Mouse (Mus musculus): ENCODE data around the gene Mcpt2. TPM values are rescaled to one million over a fixed set of nuclear protein-coding genes. Genes with fewer than 3 reads are reported as not detected.
"Not testable (repeated sequence)": the region's sequence is repeated elsewhere in the genome, so short reads cannot be mapped to it uniquely, and the experiment has no call there.

The Mcpt2 gene
- not detected in 2 replicates for polyA plus RNA-seq (2014; fragmentation: Nextera tagmentation; extraction: Ambion mirVana)

DNA sequence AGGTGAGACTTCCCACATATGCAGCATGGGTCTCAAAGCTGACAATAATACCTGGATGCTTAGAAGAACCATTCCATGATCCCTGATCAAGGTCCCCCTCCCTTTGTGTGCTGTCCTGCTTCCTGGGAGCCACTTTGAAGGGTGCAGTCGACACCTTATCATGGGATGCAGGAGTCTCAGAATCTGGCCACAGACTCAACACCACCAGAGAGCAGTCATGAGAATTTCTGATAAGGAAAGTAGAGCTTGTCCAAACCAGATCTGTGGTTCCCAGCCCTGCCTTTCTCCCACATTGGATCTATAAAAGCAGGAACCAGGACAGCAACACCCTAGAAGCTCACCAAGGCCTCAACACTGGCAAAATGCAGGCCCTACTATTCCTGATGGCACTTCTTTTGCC, at the start of gene Mcpt2:
Gene Mcpt2, plus strand, starts transcription at position 250 of the 400 bp plus-strand sequence.
- ATAC-seq (replicated peaks; ENCODE audit: low FRiP score); H3K9me3 ChIP-seq (ENCODE audit: control insufficient read depth, low read length); DNase-seq (ENCODE audit: low spot score); H3K4me3 ChIP-seq (ENCODE audit: low read depth, low read length); H3K36me3 ChIP-seq (ENCODE audit: control insufficient read depth, insufficient read depth, low read length); H3K4me2 ChIP-seq (ENCODE audit: low read depth, low read length, severe bottlenecking); H3K27me3 ChIP-seq (ENCODE audit: control insufficient read depth, insufficient read depth, low read length); H3K4me1 ChIP-seq (replicated peaks; ENCODE audit: control insufficient read depth, insufficient read depth, low read length); H3K9ac ChIP-seq (ENCODE audit: low read length); H3K27ac ChIP-seq (ENCODE audit: low read depth, low read length): not testable (repeated sequence)
- WGBS = 75% methylated on average over 1 of the region's 1 CpGs

DNA sequence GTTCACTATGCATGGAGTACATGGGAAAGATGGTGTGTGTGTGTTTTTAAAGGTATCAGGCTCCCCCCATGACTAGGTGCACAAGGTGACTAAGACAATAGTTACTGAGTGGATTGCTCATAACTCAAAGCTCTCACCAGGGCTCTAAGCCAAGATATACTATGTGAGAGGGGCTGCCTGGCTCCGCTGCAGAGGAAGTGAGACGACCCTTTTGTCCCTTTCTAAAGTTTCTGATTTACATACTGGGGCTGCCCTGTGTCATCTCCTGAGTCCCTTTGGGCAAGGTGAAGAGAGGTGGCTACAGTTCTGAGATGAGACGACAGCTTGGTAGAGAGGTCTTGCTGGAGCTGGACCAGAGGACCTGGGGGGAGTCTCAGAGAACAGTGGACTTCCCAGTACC, 28.7 kb upstream of the Mcpt2 start:
- H3K4me3 ChIP-seq (ENCODE audit: low read depth, low read length) = no peak overlapping the region
- WGBS = 65% methylated on average over 3 of the region's 3 CpGs
- ATAC-seq (replicated peaks; ENCODE audit: low FRiP score) (no peak), DNase-seq (ENCODE audit: low spot score) (no peak)
- H3K4me1 ChIP-seq (replicated peaks; ENCODE audit: control insufficient read depth, insufficient read depth, low read length) = no peaks in the 10 kb centered on the region
- H3K9ac ChIP-seq (ENCODE audit: low read length) = no peak overlapping the region
- H3K9me3 ChIP-seq (ENCODE audit: control insufficient read depth, low read length) = no peaks in the 10 kb centered on the region
- no peak overlapping the region for H3K27ac ChIP-seq (ENCODE audit: low read depth, low read length)
- no peak overlapping the region for H3K4me2 ChIP-seq (ENCODE audit: low read depth, low read length, severe bottlenecking)
- no peaks in the 10 kb centered on the region for H3K36me3 ChIP-seq (ENCODE audit: control insufficient read depth, insufficient read depth, low read length)
- no peaks in the 10 kb centered on the region for H3K27me3 ChIP-seq (ENCODE audit: control insufficient read depth, insufficient read depth, low read length)

DNA sequence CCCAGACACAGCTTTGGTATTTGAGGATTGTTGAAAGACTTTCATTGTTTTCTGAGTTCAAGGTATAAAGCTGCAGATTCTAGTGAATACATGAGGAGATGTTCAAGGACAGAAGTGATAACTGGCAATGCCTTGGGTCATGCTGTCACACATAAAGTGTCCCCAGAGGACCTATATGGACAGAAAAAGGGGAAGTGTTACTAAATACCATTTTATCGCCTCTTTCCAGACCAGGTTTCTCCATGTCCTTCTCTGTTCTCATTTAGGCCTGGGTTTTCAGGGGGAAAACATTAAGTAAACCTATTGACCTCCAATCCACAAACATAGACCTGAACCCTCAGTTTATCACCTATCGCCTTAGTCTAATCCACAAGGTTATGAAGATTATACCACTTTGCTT, 27.9 kb upstream of the Mcpt2 start:
- no peak overlapping the region for H3K4me3 ChIP-seq (ENCODE audit: low read depth, low read length)
- no peak for DNase-seq (ENCODE audit: low spot score)
- no peaks in the 10 kb centered on the region for H3K4me1 ChIP-seq (replicated peaks; ENCODE audit: control insufficient read depth, insufficient read depth, low read length)
- no peak for ATAC-seq (replicated peaks; ENCODE audit: low FRiP score)
- no peaks in the 10 kb centered on the region for H3K36me3 ChIP-seq (ENCODE audit: control insufficient read depth, insufficient read depth, low read length)
- H3K9me3 ChIP-seq (ENCODE audit: control insufficient read depth, low read length) = no peaks in the 10 kb centered on the region
- no peak overlapping the region for H3K9ac ChIP-seq (ENCODE audit: low read length)
- H3K4me2 ChIP-seq (ENCODE audit: low read depth, low read length, severe bottlenecking) = no peak overlapping the region
- H3K27ac ChIP-seq (ENCODE audit: low read depth, low read length) = no peak overlapping the region
- WGBS = 92% methylated on average over 2 of the region's 2 CpGs
- H3K27me3 ChIP-seq (ENCODE audit: control insufficient read depth, insufficient read depth, low read length) = no peaks in the 10 kb centered on the region

DNA sequence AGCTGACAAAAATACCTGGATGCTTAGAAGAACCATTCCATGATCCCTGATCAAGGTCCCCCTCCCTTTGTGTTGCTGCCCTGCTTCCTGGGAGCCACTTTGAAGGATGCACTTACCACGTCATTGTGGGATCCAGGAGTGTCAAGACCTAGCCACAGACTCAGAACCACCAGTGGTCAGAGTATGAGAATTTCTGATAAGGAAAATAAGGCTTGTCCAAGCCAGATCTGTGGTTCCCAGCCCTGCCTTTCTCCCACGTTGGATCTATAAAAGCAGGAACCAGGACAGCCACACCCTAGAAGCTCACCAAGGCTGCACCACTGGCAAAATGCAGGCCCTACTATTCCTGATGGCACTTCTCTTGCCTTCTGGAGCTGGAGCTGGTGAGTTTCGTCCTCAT, 24.2 kb upstream of the Mcpt2 start, which contains the start of gene Mcpt1:
Gene Mcpt1, plus strand, starts transcription at position 301 of the 400 bp plus-strand sequence.
- 79% methylated on average over 3 of the region's 3 CpGs for WGBS
- not testable (repeated sequence) for DNase-seq (ENCODE audit: low spot score); H3K4me1 ChIP-seq (replicated peaks; ENCODE audit: control insufficient read depth, insufficient read depth, low read length); H3K9ac ChIP-seq (ENCODE audit: low read length); H3K27me3 ChIP-seq (ENCODE audit: control insufficient read depth, insufficient read depth, low read length); H3K36me3 ChIP-seq (ENCODE audit: control insufficient read depth, insufficient read depth, low read length); ATAC-seq (replicated peaks; ENCODE audit: low FRiP score); H3K9me3 ChIP-seq (ENCODE audit: control insufficient read depth, low read length); H3K27ac ChIP-seq (ENCODE audit: low read depth, low read length); H3K4me3 ChIP-seq (ENCODE audit: low read depth, low read length); H3K4me2 ChIP-seq (ENCODE audit: low read depth, low read length, severe bottlenecking)

DNA sequence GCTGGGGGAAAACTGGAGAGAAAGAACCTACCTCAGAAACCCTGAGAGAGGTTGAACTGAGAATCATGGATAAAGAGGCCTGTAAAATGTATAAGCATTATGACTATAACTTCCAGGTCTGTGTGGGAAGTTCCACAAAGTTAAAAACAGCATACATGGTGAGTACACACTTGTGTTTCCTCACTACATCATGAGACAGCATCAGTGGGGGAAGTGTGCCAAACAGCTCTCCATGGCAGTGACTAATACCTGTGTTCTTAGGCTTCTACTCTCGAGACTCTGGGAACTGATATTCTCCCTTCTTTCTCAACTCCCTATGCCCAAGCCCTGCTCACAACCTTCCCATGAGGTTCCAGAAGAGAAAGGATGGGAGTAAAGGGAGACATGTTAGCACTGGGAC, 22.4 kb upstream of the Mcpt2 start:
- H3K27me3 ChIP-seq (ENCODE audit: control insufficient read depth, insufficient read depth, low read length) = no peaks in the 10 kb centered on the region
- no peak for ATAC-seq (replicated peaks; ENCODE audit: low FRiP score)
- 63% methylated on average over 1 of the region's 1 CpGs for WGBS

DNA sequence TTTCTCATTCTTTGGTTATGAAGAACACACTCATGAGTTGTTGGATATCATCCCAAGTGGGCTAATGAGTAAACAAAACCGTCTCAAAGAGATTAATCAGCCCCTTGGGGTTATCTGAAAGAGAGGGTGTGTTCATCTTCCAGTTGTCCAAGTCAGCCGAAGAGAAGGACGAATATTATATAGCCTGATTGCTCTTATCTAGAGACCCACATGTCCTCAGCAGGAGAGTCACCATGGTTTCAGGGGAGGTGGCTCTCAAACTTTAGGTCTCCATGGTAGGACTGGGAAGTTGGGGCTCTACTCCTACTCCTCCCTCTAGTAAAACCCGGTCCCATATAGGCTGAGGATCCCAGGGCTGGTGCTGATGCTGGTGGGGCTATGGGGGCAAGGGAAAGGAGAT, 20.5 kb upstream of the Mcpt2 start:
- not testable (repeated sequence) for H3K27ac ChIP-seq (ENCODE audit: low read depth, low read length); H3K9ac ChIP-seq (ENCODE audit: low read length); H3K27me3 ChIP-seq (ENCODE audit: control insufficient read depth, insufficient read depth, low read length); H3K36me3 ChIP-seq (ENCODE audit: control insufficient read depth, insufficient read depth, low read length); H3K4me1 ChIP-seq (replicated peaks; ENCODE audit: control insufficient read depth, insufficient read depth, low read length); H3K4me3 ChIP-seq (ENCODE audit: low read depth, low read length); H3K4me2 ChIP-seq (ENCODE audit: low read depth, low read length, severe bottlenecking); H3K9me3 ChIP-seq (ENCODE audit: control insufficient read depth, low read length); DNase-seq (ENCODE audit: low spot score); ATAC-seq (replicated peaks; ENCODE audit: low FRiP score)
- WGBS = 83% methylated on average over 3 of the region's 4 CpGs

More for the DNA sequence above, 22.4 kb upstream of the Mcpt2 start:
- H3K36me3 ChIP-seq (ENCODE audit: control insufficient read depth, insufficient read depth, low read length) = no peaks in the 10 kb centered on the region
- no peak overlapping the region for H3K4me2 ChIP-seq (ENCODE audit: low read depth, low read length, severe bottlenecking)
- no peak for DNase-seq (ENCODE audit: low spot score)
- no peak overlapping the region for H3K9ac ChIP-seq (ENCODE audit: low read length)
- H3K4me1 ChIP-seq (replicated peaks; ENCODE audit: control insufficient read depth, insufficient read depth, low read length) = no peaks in the 10 kb centered on the region
- no peak overlapping the region for H3K4me3 ChIP-seq (ENCODE audit: low read depth, low read length)
- H3K27ac ChIP-seq (ENCODE audit: low read depth, low read length) = no peak overlapping the region
- no peaks in the 10 kb centered on the region for H3K9me3 ChIP-seq (ENCODE audit: control insufficient read depth, low read length)

DNA sequence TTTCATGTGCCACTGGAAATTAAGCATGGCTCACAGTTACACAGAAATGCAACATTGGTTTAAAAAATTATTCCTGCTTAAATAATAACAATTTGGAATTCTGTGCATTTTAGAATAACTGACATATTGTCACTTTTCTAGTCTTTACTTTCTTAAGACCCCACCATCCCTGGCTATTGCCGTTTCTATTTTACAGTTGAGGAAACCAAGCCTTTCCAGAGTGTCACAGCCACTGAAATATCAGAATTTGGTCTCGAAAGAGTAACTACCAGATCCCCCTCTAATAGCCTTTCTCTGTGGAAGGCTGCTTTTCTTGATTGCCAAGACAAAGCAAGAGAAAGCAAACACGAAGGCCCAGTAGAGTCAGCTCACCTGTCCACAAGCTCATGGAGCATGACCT, 11.4 kb upstream of the Mcpt2 start, which contains the start of gene Mcpt9:
Gene Mcpt9, minus strand, starts transcription at position 101 of the 400 bp plus-strand sequence.
- not testable (repeated sequence) for H3K27me3 ChIP-seq (ENCODE audit: control insufficient read depth, insufficient read depth, low read length); DNase-seq (ENCODE audit: low spot score); H3K9ac ChIP-seq (ENCODE audit: low read length); H3K9me3 ChIP-seq (ENCODE audit: control insufficient read depth, low read length); H3K4me1 ChIP-seq (replicated peaks; ENCODE audit: control insufficient read depth, insufficient read depth, low read length); H3K4me3 ChIP-seq (ENCODE audit: low read depth, low read length); H3K27ac ChIP-seq (ENCODE audit: low read depth, low read length); H3K36me3 ChIP-seq (ENCODE audit: control insufficient read depth, insufficient read depth, low read length); ATAC-seq (replicated peaks; ENCODE audit: low FRiP score); H3K4me2 ChIP-seq (ENCODE audit: low read depth, low read length, severe bottlenecking)
- 80% methylated on average over 3 of the region's 3 CpGs for WGBS

DNA sequence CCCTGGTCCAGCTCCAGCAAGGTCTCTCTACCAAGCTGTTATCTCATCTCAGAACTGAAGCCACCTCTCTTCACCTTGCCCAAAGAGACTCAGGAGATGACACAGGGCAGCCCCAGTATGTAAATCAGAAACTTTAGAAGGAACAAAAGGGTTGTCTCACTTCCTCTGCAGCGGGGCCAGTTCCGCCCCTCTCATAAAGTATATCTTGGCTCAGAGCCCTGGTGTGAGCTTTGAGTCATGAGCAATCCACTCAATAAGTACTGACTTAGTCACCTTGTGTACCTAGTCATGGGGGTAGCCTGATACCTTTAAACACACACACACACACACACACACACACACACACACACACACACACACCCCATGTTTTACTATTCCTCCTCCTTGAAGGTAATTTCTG, 7.4 kb upstream of the Mcpt2 start:
- H3K4me1 ChIP-seq (replicated peaks; ENCODE audit: control insufficient read depth, insufficient read depth, low read length) = no peaks in the 10 kb centered on the region
- H3K4me3 ChIP-seq (ENCODE audit: low read depth, low read length) = no peak overlapping the region
- H3K4me2 ChIP-seq (ENCODE audit: low read depth, low read length, severe bottlenecking) = no peak overlapping the region
- H3K9me3 ChIP-seq (ENCODE audit: control insufficient read depth, low read length) = no peaks in the 10 kb centered on the region
- no peak for ATAC-seq (replicated peaks; ENCODE audit: low FRiP score)
- no peak overlapping the region for H3K9ac ChIP-seq (ENCODE audit: low read length)
- 91% methylated on average over 2 of the region's 2 CpGs for WGBS
- H3K36me3 ChIP-seq (ENCODE audit: control insufficient read depth, insufficient read depth, low read length) = no peaks in the 10 kb centered on the region
- no peak overlapping the region for H3K27ac ChIP-seq (ENCODE audit: low read depth, low read length)
- DNase-seq (ENCODE audit: low spot score) = no peak
- H3K27me3 ChIP-seq (ENCODE audit: control insufficient read depth, insufficient read depth, low read length) = no peaks in the 10 kb centered on the region

DNA sequence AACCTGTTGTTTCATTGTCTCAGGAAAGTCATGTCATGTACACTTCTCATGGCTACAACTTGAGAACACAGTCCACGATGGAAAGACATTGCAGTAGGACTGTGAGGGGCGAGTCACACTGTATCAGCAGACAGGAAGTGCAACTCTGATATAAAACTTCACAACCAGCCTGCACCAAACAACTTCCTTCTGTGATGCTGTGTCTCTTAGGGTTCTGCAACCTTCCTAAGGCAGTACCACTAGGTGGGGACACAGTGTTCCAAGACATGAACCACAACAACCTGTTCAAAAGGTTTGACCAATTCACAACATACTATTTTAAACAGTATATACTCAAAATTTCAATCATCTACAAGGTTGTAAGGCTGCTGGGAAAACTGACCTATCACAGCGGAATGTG, 13.6 kb downstream of the Mcpt2 start:
- no peak for DNase-seq (ENCODE audit: low spot score)
- ATAC-seq (replicated peaks; ENCODE audit: low FRiP score) = no peak
- Histone ChIP-seq H3K9ac (ENCODE audit: low read length) (no peak overlapping the region), H3K9me3 (ENCODE audit: control insufficient read depth, low read length) (no peaks in the 10 kb centered on the region), H3K4me1 (replicated peaks; ENCODE audit: control insufficient read depth, insufficient read depth, low read length) (no peaks in the 10 kb centered on the region), H3K4me2 (ENCODE audit: low read depth, low read length, severe bottlenecking) (no peak overlapping the region), H3K4me3 (ENCODE audit: low read depth, low read length) (no peak overlapping the region), H3K27me3 (ENCODE audit: control insufficient read depth, insufficient read depth, low read length) (no peaks in the 10 kb centered on the region), H3K27ac (ENCODE audit: low read depth, low read length) (no peak overlapping the region), H3K36me3 (ENCODE audit: control insufficient read depth, insufficient read depth, low read length) (no peaks in the 10 kb centered on the region)
- WGBS = 86% methylated on average over 3 of the region's 3 CpGs

Measured in forebrain, embryonic 11.5 days (tissue).